Mouse (Mus musculus): Measurements from ENCODE around the gene Gm12166.

The Gm12166 gene

DNA sequence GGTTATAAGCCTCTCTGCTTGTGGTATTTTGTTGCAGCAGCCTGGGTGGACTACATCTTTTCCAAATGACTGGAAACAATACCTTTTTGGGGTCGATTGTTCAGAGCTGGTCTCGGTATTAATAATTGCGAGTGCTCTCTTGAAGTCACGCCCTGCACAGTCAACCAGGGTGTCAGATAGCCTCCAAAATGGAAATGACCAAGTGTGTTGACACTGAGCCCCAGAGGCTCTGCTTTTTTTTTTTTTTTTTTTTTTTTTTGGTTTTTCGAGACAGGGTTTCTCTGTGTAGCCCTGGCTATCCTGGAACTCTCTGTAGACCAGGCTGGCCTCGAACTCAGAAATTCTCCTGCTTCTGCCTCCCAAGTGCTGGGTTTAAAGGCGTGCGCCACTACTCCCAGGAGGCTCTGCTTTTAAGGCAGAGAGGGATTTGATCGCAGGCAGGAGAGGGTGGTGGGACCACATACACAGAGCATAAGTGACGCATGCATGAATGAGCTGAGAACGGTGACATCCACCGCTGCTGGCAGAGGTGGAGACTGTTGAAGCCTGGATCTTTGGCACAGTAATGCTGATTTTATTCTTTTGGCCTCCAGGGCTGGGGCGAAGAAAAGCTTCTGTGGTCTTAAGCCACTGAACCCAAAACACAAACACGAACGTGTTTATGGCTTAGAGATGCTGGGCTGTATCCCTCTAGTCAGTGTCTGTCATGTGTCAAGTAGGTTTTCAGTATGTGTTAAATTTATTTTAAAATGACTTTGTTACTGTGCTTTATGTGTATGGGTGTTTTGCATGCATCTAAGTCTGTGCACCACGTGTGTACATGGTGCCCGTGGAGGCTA lies 21.9 kb upstream of the Gm12166 start:
- DNase-seq (ENCODE audit: extremely low spot score, low read depth, low spot score): no peak

DNA sequence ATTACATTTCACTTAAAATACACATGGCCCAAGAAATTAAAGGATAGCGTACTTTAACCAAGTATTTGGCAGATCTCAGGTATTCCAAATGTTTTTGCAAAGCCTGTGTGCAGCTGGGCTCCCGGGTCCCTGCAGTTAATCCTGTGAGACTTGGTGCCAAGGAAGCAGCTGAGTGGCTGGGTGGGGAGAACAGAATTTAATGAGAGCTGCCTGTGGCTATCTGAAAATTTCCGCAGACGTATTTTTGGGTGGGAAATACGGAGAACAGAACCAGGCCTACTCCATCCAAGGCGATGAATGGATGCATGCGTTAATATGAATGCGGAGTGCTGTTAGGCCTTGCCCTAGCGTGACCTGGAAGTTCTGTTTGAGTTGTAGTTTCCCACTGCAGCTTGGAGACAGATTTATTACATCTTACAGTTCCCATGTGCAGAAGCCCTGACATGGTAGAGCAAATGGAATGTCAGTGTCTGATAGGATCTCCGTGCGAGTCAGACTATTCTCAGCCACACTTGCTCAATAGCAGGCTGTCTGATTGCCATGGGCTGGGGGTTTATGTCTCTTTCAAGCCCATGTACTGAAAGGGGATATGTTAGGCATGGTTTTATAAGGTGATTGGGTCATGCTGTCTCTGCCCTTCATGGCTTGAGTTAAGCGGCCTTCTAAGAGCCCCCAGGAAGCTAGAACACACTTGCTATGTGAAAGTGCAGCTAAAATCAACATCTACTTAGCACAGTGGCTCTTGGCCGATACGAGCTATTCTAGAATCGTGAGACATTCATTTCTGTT lies 21.1 kb upstream of the Gm12166 start:
- DNase-seq (ENCODE audit: extremely low spot score, low read depth, low spot score): no peak

GRCm38 (mm10) chr11:46072466-46073060 lies 20.4 kb upstream of the Gm12166 start:
- no peak for DNase-seq (ENCODE audit: extremely low spot score, low read depth, low spot score)

- DNase-seq (ENCODE audit: extremely low spot score, low read depth, low spot score): no peak
These were observed 18.7 kb upstream of the Gm12166 start for GRCm38 (mm10) chr11:46070789-46071188.

DNA sequence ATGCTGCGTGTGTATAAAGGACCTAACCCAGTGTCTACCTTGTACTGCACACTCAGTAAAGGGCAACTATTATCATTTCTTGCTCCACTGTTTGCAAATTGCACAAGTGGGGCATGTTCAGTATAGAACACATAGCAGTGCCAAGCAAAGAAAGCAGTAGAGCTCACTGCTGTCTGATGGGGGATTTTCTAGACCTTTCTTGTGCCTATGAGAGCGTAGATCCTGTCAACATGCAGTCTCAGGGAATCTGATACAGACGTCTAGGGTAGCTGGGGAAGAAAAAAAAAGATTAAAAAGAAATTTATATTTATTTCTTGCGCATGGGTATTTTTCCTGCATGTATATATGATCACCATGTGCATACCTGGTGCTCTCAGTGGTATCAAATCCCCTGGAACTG lies 18.0 kb upstream of the Gm12166 start:
- DNase-seq (ENCODE audit: extremely low spot score, low read depth, low spot score): no peak

DNA sequence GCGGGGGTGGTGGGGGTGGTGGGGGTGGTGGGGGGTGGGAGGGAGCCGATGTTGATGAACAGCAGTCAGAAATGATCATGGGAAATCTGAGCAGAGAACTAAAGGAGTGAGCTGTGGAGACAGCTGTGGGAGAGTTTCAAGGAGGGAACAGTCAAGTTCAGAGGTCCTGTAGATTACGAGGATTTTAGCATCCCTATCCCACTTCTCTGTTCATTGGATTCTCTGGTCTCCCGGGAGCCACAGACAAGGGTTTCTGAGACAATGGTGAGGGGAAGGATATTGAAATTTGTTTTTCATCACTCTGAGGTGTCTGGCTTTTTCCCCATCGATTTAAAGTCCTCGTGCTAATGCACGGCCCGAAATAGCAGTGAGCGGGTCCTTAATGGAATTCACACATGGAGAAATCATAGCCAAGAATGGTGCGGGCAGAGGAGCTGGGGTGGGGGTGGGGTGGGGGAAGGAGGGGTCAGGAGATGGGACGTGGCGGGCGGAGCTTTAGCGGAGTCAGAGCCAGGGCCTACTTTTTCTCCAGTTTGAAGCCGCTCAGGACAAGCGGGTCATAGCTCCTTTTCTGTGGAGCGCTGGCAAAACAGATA lies 17.4 kb upstream of the Gm12166 start:
- no peak for DNase-seq (ENCODE audit: extremely low spot score, low read depth, low spot score)

GRCm38 (mm10) chr11:46068756-46069407 lies 16.8 kb upstream of the Gm12166 start:
- DNase-seq (ENCODE audit: extremely low spot score, low read depth, low spot score): no peak

- DNase-seq (ENCODE audit: extremely low spot score, low read depth, low spot score): no peak
These were observed 15.4 kb upstream of the Gm12166 start for GRCm38 (mm10) chr11:46067371-46068060.

- no peak for DNase-seq (ENCODE audit: extremely low spot score, low read depth, low spot score)
These were observed 13.3 kb upstream of the Gm12166 start for GRCm38 (mm10) chr11:46065201-46066011.

DNA sequence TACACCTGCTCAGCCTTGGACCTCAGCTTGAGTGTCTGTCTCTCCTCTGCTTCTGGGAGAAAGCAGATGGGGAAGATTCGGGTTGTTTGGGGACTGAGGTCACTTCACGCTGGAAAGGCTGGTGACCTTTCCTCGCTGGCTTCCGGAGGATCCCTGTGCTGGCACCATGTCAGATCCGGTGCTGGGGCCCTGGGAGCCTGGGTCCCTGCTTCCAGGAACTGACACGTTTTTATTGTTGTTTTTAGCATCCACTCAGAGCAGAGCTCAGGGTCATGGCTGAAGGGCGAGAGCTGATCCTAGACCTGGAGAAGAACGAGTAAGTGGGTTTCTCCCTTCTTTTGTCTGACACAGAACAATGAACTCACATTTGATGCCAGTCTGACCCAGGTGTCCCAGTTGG lies 12.6 kb upstream of the Gm12166 start:
- DNase-seq (ENCODE audit: extremely low spot score, low read depth, low spot score): no peak

DNA sequence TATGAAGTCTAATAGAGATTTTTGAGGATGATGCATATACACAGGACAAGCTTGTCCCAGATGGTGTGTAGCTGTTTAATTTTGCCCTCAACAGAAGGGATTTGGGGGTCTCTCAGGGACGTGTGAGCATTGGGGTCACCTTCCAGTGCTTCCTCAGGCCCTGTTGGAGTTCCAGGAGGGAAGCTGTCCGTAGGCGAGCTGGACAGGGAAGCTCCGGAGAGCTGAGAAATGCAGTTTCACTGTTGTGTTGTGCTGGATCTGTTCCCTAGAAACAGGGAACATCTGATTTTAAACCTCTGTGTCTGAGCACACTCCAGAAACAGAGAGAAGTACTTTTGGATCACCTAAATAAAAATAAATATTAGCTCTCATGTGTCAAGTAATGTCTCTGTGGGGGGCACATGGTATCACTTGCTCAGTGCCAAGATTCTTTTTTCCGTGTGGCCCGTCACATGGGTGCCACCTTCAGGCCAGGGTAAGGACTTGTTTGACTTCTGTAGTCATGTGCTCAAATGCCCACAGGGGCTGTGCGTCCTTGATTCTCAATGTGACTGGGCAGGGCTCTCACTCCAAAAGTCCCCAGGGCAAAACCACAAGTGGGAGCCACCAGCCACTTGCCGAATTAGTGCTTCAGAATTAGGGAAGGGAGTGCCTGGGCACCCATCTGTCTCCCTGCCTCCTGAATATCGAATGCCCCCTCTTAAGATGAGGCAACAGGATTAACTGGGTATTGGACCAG lies 11.0 kb upstream of the Gm12166 start:
- no peak for DNase-seq (ENCODE audit: extremely low spot score, low read depth, low spot score)

DNA sequence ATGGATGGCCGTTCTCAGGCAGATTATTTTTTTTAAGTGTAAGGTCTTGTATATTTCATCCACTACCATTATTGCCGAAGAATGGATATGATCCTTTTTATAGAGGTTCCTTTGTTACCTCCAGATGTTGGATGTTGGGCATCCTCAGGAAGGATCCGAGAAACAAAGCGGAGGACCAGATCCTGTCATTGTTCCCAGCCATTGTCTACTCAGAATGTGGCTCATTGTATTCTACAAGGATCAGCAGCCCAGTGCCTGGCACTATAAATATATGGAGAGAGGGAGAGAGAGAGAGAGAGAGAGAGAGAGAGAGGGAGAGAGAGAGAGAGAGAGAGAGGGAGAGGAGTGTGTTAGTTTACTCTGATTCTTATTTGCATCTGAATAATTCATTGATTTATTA lies 10.4 kb upstream of the Gm12166 start:
- no peak for DNase-seq (ENCODE audit: extremely low spot score, low read depth, low spot score)

DNA sequence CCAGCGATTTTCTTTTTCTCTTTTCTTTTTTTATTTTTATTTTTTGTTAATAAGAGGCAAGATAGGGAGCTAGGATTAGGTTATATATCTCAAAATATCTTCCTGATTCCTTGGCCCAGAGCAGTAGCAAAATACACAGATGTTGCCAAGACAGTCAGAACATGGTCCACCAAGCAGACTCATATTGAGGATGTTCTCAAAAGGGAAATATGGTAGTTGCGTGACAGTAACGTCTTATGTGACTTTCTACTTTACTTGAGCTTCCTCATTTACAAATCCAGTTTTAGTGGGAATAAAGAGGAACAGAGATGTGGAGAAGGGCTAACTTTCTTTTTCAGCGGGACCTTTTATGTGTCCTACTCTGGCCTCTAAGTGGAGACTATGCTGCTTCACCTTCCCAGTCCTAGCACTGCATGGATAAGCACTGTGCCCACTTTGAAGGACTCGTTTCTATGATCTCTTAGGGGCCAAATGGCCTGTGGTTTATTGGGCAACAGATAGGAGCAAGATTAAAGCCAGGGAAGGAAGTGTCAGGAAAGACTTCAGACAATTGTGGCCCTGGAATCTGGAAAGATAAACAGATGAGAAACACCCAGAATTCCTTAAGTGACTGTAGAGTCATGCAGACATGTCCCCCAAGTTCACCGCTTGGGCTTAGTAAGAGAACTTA lies 9.8 kb upstream of the Gm12166 start:
- DNase-seq (ENCODE audit: extremely low spot score, low read depth, low spot score): no peak

- DNase-seq (ENCODE audit: extremely low spot score, low read depth, low spot score): no peak
These were observed 8.5 kb upstream of the Gm12166 start for GRCm38 (mm10) chr11:46060651-46061020.

DNA sequence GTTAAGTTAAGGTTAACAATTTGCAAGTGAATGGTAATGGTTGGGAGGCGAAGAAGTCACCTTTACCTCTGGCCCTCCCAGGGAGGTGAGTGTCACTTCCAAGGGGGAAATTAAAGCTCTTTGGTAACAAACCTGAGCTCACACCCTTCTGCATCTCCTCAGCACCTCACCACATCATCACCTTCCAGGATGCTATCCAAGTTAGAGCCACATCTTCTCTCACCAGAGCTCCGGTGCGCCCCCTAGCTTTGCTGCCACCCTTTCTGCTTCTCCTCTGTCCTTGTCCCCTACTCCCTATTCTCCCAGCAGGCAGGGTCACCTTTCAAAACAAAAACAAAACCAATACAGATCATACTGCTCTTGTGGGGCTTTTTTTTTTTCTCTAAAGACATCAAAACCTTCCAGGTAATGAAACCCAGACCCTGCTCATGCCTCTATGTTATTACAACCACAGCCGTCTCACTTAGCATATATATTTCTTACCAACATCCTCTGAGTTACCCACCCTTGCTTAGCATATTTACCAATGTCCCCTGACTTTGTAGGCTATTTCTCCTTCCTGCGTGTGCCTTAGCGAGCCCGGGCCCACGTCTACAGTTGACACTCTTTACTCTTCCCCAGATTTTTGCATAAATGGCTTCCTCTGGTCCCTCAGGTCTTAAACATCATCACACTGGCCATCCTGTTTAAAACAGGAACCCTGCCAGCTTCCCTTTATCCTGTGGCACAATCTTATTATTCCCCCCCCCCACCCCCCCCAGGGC lies 7.9 kb upstream of the Gm12166 start:
- no peak for DNase-seq (ENCODE audit: extremely low spot score, low read depth, low spot score)

DNA sequence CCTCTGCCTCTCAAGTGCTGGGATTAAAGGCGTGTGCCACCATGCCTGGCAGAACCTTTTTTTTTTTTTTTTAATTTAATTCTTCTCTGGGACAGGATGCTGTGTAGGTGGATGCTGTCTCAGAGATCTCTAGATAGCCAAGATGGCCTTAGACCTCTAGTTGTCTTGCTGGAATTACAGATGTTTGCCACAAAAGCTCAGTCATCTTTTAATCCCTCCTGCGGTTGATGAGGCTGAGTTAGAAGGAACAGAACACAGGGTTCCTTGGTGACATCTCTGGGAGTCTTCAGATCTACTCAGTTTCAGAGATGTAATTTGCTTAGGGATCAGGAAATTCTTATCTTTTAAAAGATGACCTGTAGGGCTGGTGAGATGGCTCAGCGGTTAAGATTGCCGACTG lies 6.8 kb upstream of the Gm12166 start:
- no peak for DNase-seq (ENCODE audit: extremely low spot score, low read depth, low spot score)

- no peak for DNase-seq (ENCODE audit: extremely low spot score, low read depth, low spot score)
These were observed 5.9 kb upstream of the Gm12166 start for GRCm38 (mm10) chr11:46058011-46058410.

All from hindlimb bud, embryonic 11.5 days (tissue).